8 mouse cellular contexts compared by ENCODE assay signal in the genomic region with DNA sequence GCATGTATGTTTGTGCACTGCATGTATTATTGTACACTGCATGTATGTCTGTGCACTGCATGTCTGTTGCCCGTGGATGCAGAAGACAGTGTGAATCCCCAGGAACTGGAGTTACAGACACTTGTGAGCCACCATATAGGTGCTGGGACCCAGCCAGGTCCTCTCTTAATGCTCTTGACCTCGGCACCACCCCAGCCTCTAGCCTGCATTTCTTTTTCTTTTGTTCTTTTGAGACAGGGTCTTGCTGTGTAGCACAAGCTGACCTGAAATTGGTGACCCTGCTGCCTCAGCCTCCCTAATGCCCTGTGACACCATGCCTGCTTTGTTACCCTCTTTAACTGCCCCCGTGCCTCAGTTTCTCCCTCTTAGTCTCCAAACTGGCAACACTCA. TPM values are rescaled to one million over a fixed set of nuclear protein-coding genes. Genes with fewer than 3 reads are reported as not detected.
A peak's percentile ranks its signal among the peaks of the same experiment; 100 is the strongest.
DNase-seq lines count a peak whose midpoint lies in the region; ATAC-seq and TF ChIP-seq lines count a peak whose summit lies in the region.

No protein-coding gene starts in this region.

- peak overlapping the region; percentile 62 for H3K4me3 ChIP-seq in heart, postnatal 0 days (ENCODE audit: low read depth, low read length)
- H3K4me3 ChIP-seq in hindbrain, embryonic 12.5 days = peak overlapping the region; percentile 46
- peak overlapping the region; percentile 44 for H3K4me3 ChIP-seq in midbrain, embryonic 11.5 days (ENCODE audit: low read depth, low read length)

- no peaks in the 10 kb centered on the region for H3K36me3 ChIP-seq in heart, postnatal 0 days (replicated peaks; ENCODE audit: control insufficient read depth, insufficient read depth, low read length)
- no peaks in the 10 kb centered on the region for H3K36me3 ChIP-seq in hindbrain, embryonic 12.5 days
- H3K36me3 ChIP-seq in midbrain, embryonic 11.5 days (ENCODE audit: control insufficient read depth, insufficient read depth, low read length) = no peaks in the 10 kb centered on the region

- H3K9me3 ChIP-seq in heart, postnatal 0 days (replicated peaks; ENCODE audit: control insufficient read depth, low read length) = no peaks in the 10 kb centered on the region; the same call in 1 of the 2 replicates
- 0 out of 2 replicates have a peak, but pooled peaks cover 6% of the 10 kb centered on the region for H3K9me3 ChIP-seq in hindbrain, embryonic 12.5 days (replicated peaks)
- no peaks in the 10 kb centered on the region for H3K9me3 ChIP-seq in midbrain, embryonic 11.5 days (ENCODE audit: control insufficient read depth, low read length)

- peaks cover 15% of the 10 kb centered on the region for H3K4me1 ChIP-seq in heart, postnatal 0 days (ENCODE audit: control insufficient read depth, insufficient read depth)
- H3K4me1 ChIP-seq in hindbrain, embryonic 12.5 days = peaks cover 14% of the 10 kb centered on the region
- peaks cover 4% of the 10 kb centered on the region; the same call in 1 of the 2 replicates for H3K4me1 ChIP-seq in midbrain, embryonic 11.5 days (ENCODE audit: control insufficient read depth, insufficient read depth, low read length)

- peak overlapping the region; percentile 86 for H3K27ac ChIP-seq in heart, postnatal 0 days (ENCODE audit: low read depth)
- no peak overlapping the region for H3K27ac ChIP-seq in hindbrain, embryonic 12.5 days
- no peak overlapping the region for H3K27ac ChIP-seq in midbrain, embryonic 11.5 days (ENCODE audit: low read depth, low read length)

- WGBS in heart, postnatal 0 days = 12% methylated on average over 3 of the region's 3 CpGs
- 21% methylated on average over 3 of the region's 3 CpGs for WGBS in hindbrain, embryonic 12.5 days
- WGBS in midbrain, embryonic 11.5 days = 29% methylated on average over 3 of the region's 3 CpGs

- no peak for ATAC-seq in heart, postnatal 0 days (ENCODE audit: insufficient read depth, low read depth)
- ATAC-seq in hindbrain, embryonic 12.5 days (ENCODE audit: low FRiP score) = no peak
- ATAC-seq in midbrain, embryonic 11.5 days (ENCODE audit: low FRiP score) = no peak; the same call in 1 of the 2 replicates

- no peak for DNase-seq in heart, postnatal 0 days (ENCODE audit: low spot score)
- no peak for DNase-seq in heart, adult 11 months
- peak; percentile 33 for DNase-seq in MN1 (ENCODE audit: low spot score)
- no peak for DNase-seq in midbrain, embryonic 11.5 days (ENCODE audit: low spot score, missing footprints)
- DNase-seq in adrenal gland, postnatal 36 days = no peak
- no peak for DNase-seq in cerebellum, adult 11-12 months
- DNase-seq in cerebellum, adult 9-11 months = no peak

- TF ChIP-seq EP300 in heart, postnatal 0 days (IDR thresholded peaks at IDR 0.05; ENCODE audit: low read depth) = no peak

- peak overlapping the region; percentile 74 for H3K4me2 ChIP-seq in heart, postnatal 0 days (ENCODE audit: low read depth, low read length)
- H3K4me2 ChIP-seq in hindbrain, embryonic 12.5 days (replicated peaks) = peak overlapping the region; percentile 73
- peak overlapping the region; percentile 67 for H3K4me2 ChIP-seq in midbrain, embryonic 11.5 days

- H3K9ac ChIP-seq in heart, postnatal 0 days (replicated peaks; ENCODE audit: low read depth, low read length) = peak overlapping the region; percentile 84
- peak overlapping the region; percentile 54 for H3K9ac ChIP-seq in hindbrain, embryonic 12.5 days
- H3K9ac ChIP-seq in midbrain, embryonic 11.5 days (ENCODE audit: low read length) = peak overlapping the region; percentile 68

- TF ChIP-seq CTCF in heart, postnatal 0 days (IDR thresholded peaks at IDR 0.05; ENCODE audit: low read depth) = no peak

- H3K27me3 ChIP-seq in heart, postnatal 0 days (ENCODE audit: control insufficient read depth, insufficient read depth, low read length) = no peaks in the 10 kb centered on the region
- H3K27me3 ChIP-seq in hindbrain, embryonic 12.5 days = peaks cover 39% of the 10 kb centered on the region
- peaks cover 28% of the 10 kb centered on the region for H3K27me3 ChIP-seq in midbrain, embryonic 11.5 days (ENCODE audit: control insufficient read depth, insufficient read depth, low read length)

RNA-seq across cellular contexts. Expression of a gene that starts 0.5 kb away (rescaled TPM):
- 46.4 and 51.2 TPM in 2 replicates for total RNA-seq in heart, postnatal 0 days (2014; rRNA removed; ENCODE audit: low replicate concordance)
- polyA plus RNA-seq in heart, postnatal 0 days (2015; fragmentation: Nextera tagmentation; extraction: Ambion mirVana) = 35.3 and 35.8 TPM in 2 replicates
- 18.9 and 19.8 TPM in 2 replicates for polyA plus RNA-seq in hindbrain, embryonic 12.5 days (2016; fragmentation: Nextera tagmentation; extraction: Ambion mirVana)
- polyA plus RNA-seq in midbrain, embryonic 11.5 days (2014; fragmentation: Nextera tagmentation; extraction: Ambion mirVana) = 10.9 and 12.8 TPM in 2 replicates
- total RNA-seq in adrenal gland, postnatal 36 days (2021) = 10 to 100 TPM; 33.8 to 34.6 TPM

RNA-seq across cellular contexts. Expression of a gene that starts 25.6 kb away (rescaled TPM):
- total RNA-seq in heart, postnatal 0 days (2014; rRNA removed; ENCODE audit: low replicate concordance) = 92.5 and 95.7 TPM in 2 replicates
- polyA plus RNA-seq in heart, postnatal 0 days (2015; fragmentation: Nextera tagmentation; extraction: Ambion mirVana) = 75.5 and 79.3 TPM in 2 replicates
- polyA plus RNA-seq in hindbrain, embryonic 12.5 days (2016; fragmentation: Nextera tagmentation; extraction: Ambion mirVana) = 119 and 135 TPM in 2 replicates
- 223 and 253 TPM in 2 replicates for polyA plus RNA-seq in midbrain, embryonic 11.5 days (2014; fragmentation: Nextera tagmentation; extraction: Ambion mirVana)
- 10 to 100 TPM; 21.6 to 24.8 TPM for total RNA-seq in adrenal gland, postnatal 36 days (2021)

RNA-seq across cellular contexts. Expression of a gene that starts 41.6 kb away (rescaled TPM):
- total RNA-seq in heart, postnatal 0 days (2014; rRNA removed; ENCODE audit: low replicate concordance) = 44.2 and 57.4 TPM in 2 replicates
- 13.0 and 14.2 TPM in 2 replicates for polyA plus RNA-seq in heart, postnatal 0 days (2015; fragmentation: Nextera tagmentation; extraction: Ambion mirVana)
- polyA plus RNA-seq in hindbrain, embryonic 12.5 days (2016; fragmentation: Nextera tagmentation; extraction: Ambion mirVana) = 34.6 and 38.3 TPM in 2 replicates
- 18.6 and 20.3 TPM in 2 replicates for polyA plus RNA-seq in midbrain, embryonic 11.5 days (2014; fragmentation: Nextera tagmentation; extraction: Ambion mirVana)
- 100 to 1,000 TPM in 1 of 2 experiments, 10 to 100 TPM in 1; 98.0 to 123 TPM for total RNA-seq in adrenal gland, postnatal 36 days (2021)
